Mouse (Mus musculus) liver, embryonic 12.5 days (tissue): Measurements from ENCODE around the gene Upf2. TPM values are rescaled to one million over a fixed set of nuclear protein-coding genes. Genes with fewer than 3 reads are reported as not detected.

Source experiments
- ATAC-seq: fragments of 200-750 bp; cut with Nextera tagmentation; 2 replicates; pipeline ENCODE4 v1.8.0; 2017; ENCODE audit warnings: moderate number of reproducible peaks, mild to moderate bottlenecking, moderate library complexity
- H3K27ac ChIP-seq: fragments of 300-500 bp; sonication (generic); 2 replicates; pipeline ENCODE4 v1.5.1; 2016; ENCODE audit warnings: mild to moderate bottlenecking
- H3K27me3 ChIP-seq: fragments of 300-500 bp; sonication (generic); replicated peaks from 2 replicates; pipeline ENCODE4 v1.6.1; 2016; ENCODE audit warnings: mild to moderate bottlenecking, moderate library complexity
- H3K36me3 ChIP-seq: fragments of 300-500 bp; sonication (generic); 2 replicates; pipeline ENCODE4 v1.6.1; 2016; ENCODE audit warnings: mild to moderate bottlenecking, moderate library complexity
- H3K4me1 ChIP-seq: fragments of 300-500 bp; sonication (generic); 2 replicates; pipeline ENCODE4 v1.6.1; 2016
- H3K4me2 ChIP-seq: fragments of 300-500 bp; sonication (generic); 2 replicates; pipeline ENCODE4 v1.6.1; 2016; ENCODE audit warnings: mild to moderate bottlenecking, moderate library complexity
- H3K4me3 ChIP-seq: fragments of 300-500 bp; sonication (generic); 2 replicates; pipeline ENCODE4 v1.5.1; 2016; ENCODE audit warnings: mild to moderate bottlenecking, moderate library complexity
- H3K9ac ChIP-seq: fragments of 300-500 bp; sonication (generic); 2 replicates; pipeline ENCODE4 v1.6.1; 2016; ENCODE audit warnings: mild to moderate bottlenecking, moderate library complexity
- H3K9me3 ChIP-seq: fragments of 300-500 bp; sonication (generic); replicated peaks from 2 replicates; pipeline ENCODE4 v1.6.1; 2016; ENCODE audit warnings: mild to moderate bottlenecking, moderate library complexity
- WGBS: fragments of 180-500 bp; shearing (Covaris S2); methylation state at CpG from one replicate; pipeline ENCODE4 v1.1.7; 2016; ENCODE audit not compliant: insufficient replicate concordance; 5-methylcytosine and 5-hydroxymethylcytosine counted together
- polyA plus RNA-seq: library from polyadenylated mRNA; unstranded; fragments of >200 nt; fragmentation: Nextera tagmentation; extraction: Ambion mirVana; gene quantifications from 2 replicates; pipeline ENCODE4 v1.2.1, GENCODE M21; 2016

The Upf2 gene
- polyA plus RNA-seq: 6.8 and 7.4 TPM in 2 replicates

GRCm38 (mm10) chr2:5950766-5951595 lies at the start of gene Upf2:
Upf2 (plus strand) TSS chr2:5951469.
- Histone ChIP-seq H3K27ac (peak within 1 kb of the TSS; percentile 89), H3K27me3 (no peaks in the 10 kb centered on the region), H3K4me3 (peak within 1 kb of the TSS; percentile 99), H3K9me3 (no peaks in the 10 kb centered on the region), H3K4me1 (peaks cover 53% of the 10 kb centered on the region), H3K9ac (peak within 1 kb of the TSS; percentile 96), H3K4me2 (peak within 1 kb of the TSS; percentile 90), H3K36me3 (peaks cover 3% of the 10 kb centered on the region; the same call in 1 of the 2 replicates)
- peak; percentile 93 for ATAC-seq
- WGBS: under 1% methylated on average over 41 of the region's 54 CpGs

- H3K4me3 ChIP-seq: no peak overlapping the region
- H3K4me1 ChIP-seq: no peaks in the 10 kb centered on the region
- WGBS: 59% methylated on average over 5 of the region's 5 CpGs
- H3K9me3 ChIP-seq: no peaks in the 10 kb centered on the region
- H3K27ac ChIP-seq: no peak overlapping the region
- H3K27me3 ChIP-seq: no peaks in the 10 kb centered on the region
- H3K36me3 ChIP-seq: 0 out of 2 replicates have a peak, but pooled peaks cover 11% of the 10 kb centered on the region
- no peak overlapping the region for H3K9ac ChIP-seq
- no peak for ATAC-seq
- H3K4me2 ChIP-seq: no peak overlapping the region
Measured at GRCm38 (mm10) chr2:5906092-5906491, 45.2 kb upstream of the Upf2 start.

- Histone ChIP-seq H3K36me3 (0 out of 2 replicates have a peak, but pooled peaks cover 11% of the 10 kb centered on the region), H3K27ac (no peak overlapping the region), H3K4me2 (no peak overlapping the region), H3K4me3 (no peak overlapping the region), H3K9me3 (no peaks in the 10 kb centered on the region), H3K4me1 (no peaks in the 10 kb centered on the region), H3K27me3 (no peaks in the 10 kb centered on the region), H3K9ac (no peak overlapping the region)
- 40% methylated on average over 3 of the region's 3 CpGs for WGBS
- ATAC-seq: no peak
Measured at GRCm38 (mm10) chr2:5906625-5907024, 44.6 kb upstream of the Upf2 start.

- Histone ChIP-seq H3K4me2 (no peak overlapping the region), H3K4me1 (no peaks in the 10 kb centered on the region), H3K9me3 (no peaks in the 10 kb centered on the region), H3K36me3 (peaks cover 3% of the 10 kb centered on the region; the same call in 1 of the 2 replicates), H3K27ac (no peak overlapping the region), H3K4me3 (no peak overlapping the region), H3K9ac (no peak overlapping the region), H3K27me3 (no peaks in the 10 kb centered on the region)
- WGBS: 71% methylated on average over 16 of the region's 16 CpGs
- ATAC-seq: no peak
Measured at GRCm38 (mm10) chr2:5911282-5911965, 39.8 kb upstream of the Upf2 start.

GRCm38 (mm10) chr2:5922823-5923222 lies 28.4 kb upstream of the Upf2 start:
- Histone ChIP-seq H3K27ac (no peak overlapping the region), H3K4me2 (no peak overlapping the region), H3K4me1 (no peaks in the 10 kb centered on the region), H3K9me3 (no peaks in the 10 kb centered on the region), H3K36me3 (peaks cover 17% of the 10 kb centered on the region), H3K27me3 (no peaks in the 10 kb centered on the region), H3K9ac (no peak overlapping the region), H3K4me3 (no peak overlapping the region)
- 78% methylated on average over 6 of the region's 6 CpGs for WGBS
- ATAC-seq: no peak

- no peak overlapping the region for H3K4me2 ChIP-seq
- H3K27me3 ChIP-seq: no peaks in the 10 kb centered on the region
- ATAC-seq: no peak
- no peak overlapping the region for H3K4me3 ChIP-seq
- 69% methylated on average over 9 of the region's 9 CpGs for WGBS
- peaks cover 25% of the 10 kb centered on the region for H3K36me3 ChIP-seq
- no peaks in the 10 kb centered on the region for H3K9me3 ChIP-seq
- H3K9ac ChIP-seq: no peak overlapping the region
- H3K4me1 ChIP-seq: no peaks in the 10 kb centered on the region
- H3K27ac ChIP-seq: no peak overlapping the region
Measured at GRCm38 (mm10) chr2:5923786-5924185, 27.5 kb upstream of the Upf2 start.

- no peak overlapping the region for H3K9ac ChIP-seq
- H3K4me1 ChIP-seq: no peaks in the 10 kb centered on the region
- H3K27ac ChIP-seq: no peak overlapping the region
- H3K9me3 ChIP-seq: no peaks in the 10 kb centered on the region
- no peaks in the 10 kb centered on the region for H3K27me3 ChIP-seq
- H3K4me3 ChIP-seq: no peak overlapping the region
- no peak for ATAC-seq
- peaks cover 11% of the 10 kb centered on the region; the same call in 1 of the 2 replicates for H3K36me3 ChIP-seq
- 88% methylated on average over 5 of the region's 5 CpGs for WGBS
- no peak overlapping the region for H3K4me2 ChIP-seq
Measured at GRCm38 (mm10) chr2:5927481-5927880, 23.8 kb upstream of the Upf2 start.

GRCm38 (mm10) chr2:5929793-5930192 lies 21.5 kb upstream of the Upf2 start:
- Histone ChIP-seq H3K27me3 (no peaks in the 10 kb centered on the region), H3K4me1 (no peaks in the 10 kb centered on the region), H3K4me3 (no peak overlapping the region), H3K27ac (no peak overlapping the region), H3K9me3 (no peaks in the 10 kb centered on the region), H3K36me3 (peaks cover 11% of the 10 kb centered on the region; the same call in 1 of the 2 replicates), H3K9ac (no peak overlapping the region), H3K4me2 (no peak overlapping the region)
- ATAC-seq: no peak
- 75% methylated on average over 5 of the region's 5 CpGs for WGBS

GRCm38 (mm10) chr2:5930291-5931054 lies 20.8 kb upstream of the Upf2 start:
- Histone ChIP-seq H3K36me3 (peaks cover 11% of the 10 kb centered on the region; the same call in 1 of the 2 replicates), H3K4me3 (no peak overlapping the region), H3K4me1 (no peaks in the 10 kb centered on the region), H3K4me2 (no peak overlapping the region), H3K9ac (no peak overlapping the region), H3K9me3 (no peaks in the 10 kb centered on the region), H3K27me3 (no peaks in the 10 kb centered on the region), H3K27ac (no peak overlapping the region)
- 70% methylated on average over 18 of the region's 18 CpGs for WGBS
- ATAC-seq: no peak

- Histone ChIP-seq H3K27me3 (no peaks in the 10 kb centered on the region), H3K36me3 (peaks cover 11% of the 10 kb centered on the region; the same call in 1 of the 2 replicates), H3K4me2 (no peak overlapping the region), H3K4me3 (no peak overlapping the region), H3K9me3 (no peaks in the 10 kb centered on the region), H3K4me1 (no peaks in the 10 kb centered on the region), H3K9ac (no peak overlapping the region), H3K27ac (no peak overlapping the region)
- ATAC-seq: no peak
- 75% methylated on average over 5 of the region's 5 CpGs for WGBS
Measured at GRCm38 (mm10) chr2:5931938-5932337, 19.3 kb upstream of the Upf2 start.

- H3K9me3 ChIP-seq: no peaks in the 10 kb centered on the region
- H3K4me2 ChIP-seq: no peak overlapping the region
- no peaks in the 10 kb centered on the region for H3K27me3 ChIP-seq
- peak overlapping the region; percentile 19; the same call in 1 of the 2 replicates for H3K9ac ChIP-seq
- ATAC-seq: no peak
- H3K36me3 ChIP-seq: no peaks in the 10 kb centered on the region
- H3K27ac ChIP-seq: no peak overlapping the region
- peaks cover 13% of the 10 kb centered on the region for H3K4me1 ChIP-seq
- H3K4me3 ChIP-seq: no peak overlapping the region
- 93% methylated on average over 3 of the region's 3 CpGs for WGBS
Measured at GRCm38 (mm10) chr2:5934936-5935335, 16.3 kb upstream of the Upf2 start.
